Mouse (Mus musculus): ENCODE data around the gene Itgb4.

Itgb4 gene

DNA sequence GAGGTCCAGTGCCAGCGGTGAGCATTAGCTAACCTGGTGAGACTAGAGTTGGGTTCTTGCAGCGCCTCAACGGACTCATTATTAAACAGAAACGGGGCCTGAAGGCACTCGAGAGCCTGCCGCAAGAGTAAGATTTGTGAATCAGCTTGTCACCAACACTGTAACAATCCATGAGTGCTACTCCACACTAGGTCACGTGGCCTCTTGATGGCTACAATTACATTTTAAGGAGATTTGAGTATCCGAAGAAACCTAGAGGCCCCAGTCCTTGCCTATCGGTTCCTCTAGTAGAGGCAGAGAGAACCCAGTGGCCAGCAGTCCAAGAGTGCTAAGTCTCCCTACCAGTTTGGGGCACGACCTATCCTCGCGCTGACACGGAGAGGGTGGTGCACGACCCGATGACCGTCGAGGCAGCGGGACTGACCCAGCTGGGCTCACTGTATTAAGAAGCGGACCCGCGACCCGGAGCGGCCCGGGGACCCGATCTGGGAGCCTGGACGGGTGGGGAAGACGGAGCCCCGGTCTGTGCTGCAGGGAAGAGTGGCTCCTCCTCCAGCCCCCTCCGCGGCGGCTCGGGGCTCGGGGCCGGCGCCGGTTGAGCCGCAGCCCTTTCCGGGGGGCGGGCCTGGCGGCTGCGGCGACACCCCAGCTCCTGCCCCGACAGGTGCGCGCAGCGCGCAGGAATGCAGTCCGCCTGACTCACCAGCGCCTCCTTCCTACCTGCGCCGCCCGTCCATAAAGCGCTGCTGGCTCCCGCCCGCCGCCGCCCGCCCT lies at the start of gene Itgb4:
Gene Itgb4, plus strand, starts transcription at position 401 of the 774 bp plus-strand sequence.
- DNase-seq, result peak; percentile 58 to 65

GRCm38 (mm10) chr11:115929031-115929430 lies 45.5 kb upstream of the Itgb4 start:
- DNase-seq, result no peak

DNA sequence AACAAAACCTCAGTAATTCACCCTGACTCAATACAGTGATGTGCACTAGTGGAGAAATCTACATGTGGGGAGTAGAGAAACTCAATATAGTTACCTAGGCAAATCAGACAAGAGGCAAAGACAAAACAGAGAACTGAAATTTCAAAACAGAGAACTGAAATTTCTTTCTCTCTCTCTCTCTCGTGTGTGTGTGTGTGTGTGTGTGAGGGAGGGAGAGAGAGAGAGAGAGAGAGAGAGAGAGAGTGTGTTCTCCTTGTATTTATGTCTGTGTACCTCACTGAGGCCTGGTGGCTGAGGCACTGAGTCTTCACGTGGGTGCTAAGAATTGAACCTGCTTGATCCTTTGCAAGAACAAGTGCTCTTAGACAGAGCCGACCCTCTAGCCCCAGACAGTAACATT lies 44.7 kb upstream of the Itgb4 start:
- DNase-seq, result no peak

GRCm38 (mm10) chr11:115931235-115931634 lies 43.3 kb upstream of the Itgb4 start:
- no peak for DNase-seq

GRCm38 (mm10) chr11:115933108-115933746 lies 41.3 kb upstream of the Itgb4 start, which contains the start of the genes Sap30bp and Recql5:
TSS of gene Sap30bp (plus strand) at chr11:115933282.
TSS of gene Recql5 (minus strand) at chr11:115933477.
- DNase-seq, result peak; percentile 98

- DNase-seq, result no peak
Measured at GRCm38 (mm10) chr11:115933747-115934110, 40.8 kb upstream of the Itgb4 start.

DNA sequence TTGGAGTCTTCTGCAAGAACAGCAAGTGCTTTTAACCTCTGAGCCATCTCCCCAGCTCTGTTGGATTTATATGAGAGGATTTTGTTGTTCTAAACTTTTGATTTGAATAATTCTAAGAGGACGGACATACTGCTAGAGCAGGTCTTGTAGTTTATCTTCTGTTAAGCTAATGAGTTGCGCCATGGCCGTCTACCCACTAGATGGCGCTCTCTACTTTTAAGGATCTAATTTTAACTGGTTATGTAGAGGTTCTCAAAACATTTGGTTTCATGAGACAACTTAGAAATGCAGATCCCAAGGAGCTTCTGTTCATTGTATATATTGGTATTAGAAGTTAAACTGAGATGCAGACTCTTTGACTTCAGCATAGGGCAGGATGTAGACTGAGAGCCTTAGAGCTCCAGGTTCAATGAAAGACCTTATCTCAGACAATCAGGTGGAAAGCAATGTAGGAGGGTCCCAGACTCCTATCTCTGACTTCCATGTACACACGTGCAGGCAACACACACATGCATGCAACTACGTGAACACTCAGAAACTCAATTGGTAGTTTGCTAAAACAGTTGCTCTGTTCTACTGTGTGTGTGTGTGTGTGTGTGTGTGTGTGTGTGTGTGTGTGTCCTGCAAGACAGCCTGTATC lies 34.7 kb upstream of the Itgb4 start:
- peak; percentile 51 to 81 for DNase-seq

GRCm38 (mm10) chr11:115941980-115942379 lies 32.5 kb upstream of the Itgb4 start:
- no peak for DNase-seq

DNA sequence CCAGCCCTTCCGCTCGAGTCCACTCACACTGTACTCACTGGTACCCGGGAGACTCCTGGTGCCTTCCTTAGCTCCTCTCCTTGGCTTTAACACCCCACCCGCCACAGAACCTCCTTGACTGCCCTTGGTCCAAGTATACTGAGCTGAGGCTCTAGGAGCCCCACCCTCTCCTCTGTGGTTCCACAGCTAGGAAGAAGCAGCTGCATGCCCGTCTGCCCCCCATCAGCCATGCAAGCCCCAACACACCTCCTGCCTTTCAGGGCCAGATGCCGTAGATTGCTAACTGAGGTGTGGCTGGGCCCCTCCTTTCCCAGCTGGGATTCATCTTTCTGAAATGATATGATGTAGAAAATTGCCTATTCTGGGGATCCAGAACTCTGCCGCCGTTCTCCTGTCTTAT lies 29.3 kb upstream of the Itgb4 start:
- no peak for DNase-seq

DNA sequence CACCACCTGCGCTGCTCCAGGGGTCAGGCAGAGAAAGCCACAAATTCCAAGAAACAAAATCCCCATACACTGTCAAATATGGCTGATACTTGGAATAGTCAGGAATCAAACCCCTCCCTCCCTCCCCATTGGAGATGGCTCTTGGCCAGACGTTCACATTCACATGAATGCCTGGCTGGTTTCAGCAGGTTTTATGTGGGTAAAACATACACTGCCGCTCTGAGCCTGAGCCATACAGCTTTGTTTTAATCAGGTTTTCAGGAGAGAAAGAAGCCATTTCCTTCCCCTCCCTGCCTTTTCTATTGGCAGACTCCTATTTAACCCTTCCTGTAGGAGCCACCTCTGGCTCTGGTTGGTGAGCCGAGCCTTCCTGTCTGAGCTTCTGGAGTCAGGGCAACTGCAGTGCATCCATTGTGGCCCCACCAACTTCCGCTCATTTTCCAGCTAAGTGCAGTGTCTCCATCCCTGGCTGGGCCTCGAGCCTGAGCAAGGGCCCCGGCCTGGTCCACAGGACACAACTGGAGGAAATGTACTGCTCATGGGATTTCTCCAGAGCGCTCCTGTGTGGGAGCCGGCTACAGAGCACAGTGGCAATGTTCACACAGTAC lies 28.2 kb upstream of the Itgb4 start:
- DNase-seq, result peak; percentile 13 to 23

- DNase-seq, result no peak
Measured at GRCm38 (mm10) chr11:115948316-115948715, 26.2 kb upstream of the Itgb4 start.

DNA sequence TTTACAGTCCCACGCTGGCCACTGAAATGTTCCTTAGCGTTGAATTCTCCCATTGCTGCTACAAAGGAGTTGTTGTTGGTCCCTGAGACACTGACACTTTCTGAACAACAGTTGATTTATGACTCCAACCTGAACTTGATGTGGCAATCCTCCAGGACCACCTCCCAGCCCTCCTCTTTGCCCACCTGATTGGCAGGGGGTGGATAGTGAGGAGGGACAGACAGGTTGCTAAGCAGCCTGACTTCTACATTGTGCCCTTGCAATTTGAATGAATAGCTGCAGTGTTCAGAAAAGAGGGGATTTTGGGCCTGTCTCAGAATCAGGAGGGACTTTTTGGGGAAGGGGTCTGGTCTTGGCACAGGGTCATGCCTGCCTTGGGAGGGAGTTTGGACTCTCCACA lies 23.8 kb upstream of the Itgb4 start:
- DNase-seq, result no peak

DNA sequence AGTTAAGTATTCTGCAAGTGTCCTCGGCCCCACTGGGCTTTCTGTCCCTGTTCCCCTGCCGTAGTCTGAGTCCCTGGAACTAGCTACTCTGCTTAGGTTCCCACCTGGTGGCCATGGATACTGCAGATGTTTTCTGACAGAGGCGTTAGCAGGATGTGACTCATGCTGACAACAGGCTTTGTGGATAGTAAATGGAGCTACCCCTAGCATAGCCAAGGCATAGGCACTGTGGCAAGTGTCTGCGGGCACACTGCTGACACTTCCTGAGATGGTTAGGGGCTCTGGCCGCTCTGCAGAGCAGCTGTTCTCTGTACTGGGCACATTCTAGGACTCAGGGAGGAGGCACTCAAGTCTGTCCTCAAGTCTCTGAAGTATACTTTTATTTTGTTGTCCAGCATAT lies 19.8 kb upstream of the Itgb4 start:
- no peak for DNase-seq

GRCm38 (mm10) chr11:115955195-115955858 lies 19.2 kb upstream of the Itgb4 start:
- DNase-seq, result peak; percentile 55 to 59

GRCm38 (mm10) chr11:115956453-115956852 lies 18.1 kb upstream of the Itgb4 start:
- no peak for DNase-seq

DNA sequence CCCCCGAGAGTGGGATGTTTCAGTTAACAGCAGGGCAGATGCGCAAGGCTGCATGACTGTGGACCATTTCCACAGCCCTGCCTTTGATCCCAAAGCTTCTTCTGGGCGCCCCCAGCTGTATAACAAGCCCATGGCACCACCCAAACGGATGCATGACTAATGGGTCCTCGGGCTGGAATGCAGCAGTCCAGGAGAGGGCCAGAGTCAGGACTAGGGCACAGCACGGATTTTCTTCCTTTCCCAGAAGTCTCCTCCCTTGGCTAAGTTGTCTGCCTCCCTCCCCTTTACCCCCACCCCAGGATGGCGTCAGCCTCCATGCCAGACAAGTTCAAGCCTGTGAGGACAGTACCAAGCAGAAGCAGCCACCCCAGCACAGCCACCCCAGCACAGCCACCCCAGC lies 16.5 kb upstream of the Itgb4 start:
- no peak for DNase-seq

DNA sequence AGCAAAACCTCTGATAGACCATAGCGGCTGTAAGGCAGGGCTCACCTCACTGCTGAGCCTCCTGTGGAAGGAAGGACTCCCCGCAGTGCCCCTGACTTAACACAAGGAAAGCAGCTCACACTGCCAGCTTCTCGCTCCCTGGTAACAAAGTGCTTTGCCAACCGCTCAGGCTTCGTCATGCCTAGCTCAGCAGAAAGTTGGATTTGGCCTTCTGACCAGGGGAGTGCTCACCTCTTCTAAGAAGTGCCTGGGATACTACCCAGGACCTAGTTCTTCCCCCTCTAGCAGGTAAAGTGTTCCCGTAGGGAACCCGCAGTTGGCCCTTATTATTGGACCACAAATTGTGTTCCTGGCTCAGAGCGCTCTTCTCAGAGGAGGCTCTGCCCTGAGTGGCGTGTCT lies 15.5 kb upstream of the Itgb4 start:
- DNase-seq, result peak; percentile 25 to 38

GRCm38 (mm10) chr11:115962651-115963412 lies 11.7 kb upstream of the Itgb4 start:
- no peak for DNase-seq

GRCm38 (mm10) chr11:115964977-115965604 lies 9.4 kb upstream of the Itgb4 start:
- peak in 1 of 2 experiments; percentile 21 for DNase-seq

- no peak for DNase-seq
Measured at GRCm38 (mm10) chr11:115968731-115969405, 5.6 kb upstream of the Itgb4 start.

All from kidney, adult 8-10 months (tissue).